Mouse (Mus musculus) hindbrain, postnatal 0 days (tissue): ENCODE results near the gene Ado. TPM values are rescaled to one million over a fixed set of nuclear protein-coding genes. Genes with fewer than 3 reads are reported as not detected.

ENCODE experiments used
- ATAC-seq: fragments of 200-750 bp; cut with Nextera tagmentation; 2 replicates; pipeline ENCODE4 v1.8.0; 2017; ENCODE audit warnings: mild to moderate bottlenecking, moderate TSS enrichment, moderate library complexity
- DNase-seq: peaks from one replicate; pipeline ENCODE4 v3.0.0-alpha.2; 2015; ENCODE audit warnings: low spot score
- H3K27ac ChIP-seq: fragments of 300-500 bp; sonication (generic); 2 replicates; pipeline ENCODE4 v1.5.1; 2014; ENCODE audit warnings: mild to moderate bottlenecking
- H3K27me3 ChIP-seq: fragments of 300-500 bp; sonication (generic); 2 replicates; pipeline ENCODE4 v1.6.1; 2014; ENCODE audit warnings: low read length, mixed read lengths; ENCODE audit not compliant: insufficient read depth
- H3K36me3 ChIP-seq: fragments of 300-500 bp; sonication (generic); 2 replicates; pipeline ENCODE4 v1.6.1; 2014; ENCODE audit warnings: low read length, mixed read lengths; ENCODE audit not compliant: insufficient read depth
- H3K4me1 ChIP-seq: fragments of 300-500 bp; sonication (generic); 2 replicates; pipeline ENCODE4 v1.6.1; 2014; ENCODE audit warnings: antibody characterized with exemption, low read length, mixed read lengths; ENCODE audit not compliant: insufficient read depth
- H3K4me2 ChIP-seq: fragments of 300-500 bp; sonication (generic); 2 replicates; pipeline ENCODE4 v1.6.1; 2014; ENCODE audit warnings: low read depth, mild to moderate bottlenecking, low read length, moderate library complexity, mixed read lengths
- H3K4me3 ChIP-seq: fragments of 300-500 bp; sonication (generic); 2 replicates; pipeline ENCODE4 v1.5.1; 2014; ENCODE audit warnings: low read length
- H3K9ac ChIP-seq: fragments of 300-500 bp; sonication (generic); replicated peaks from 2 replicates; pipeline ENCODE4 v1.6.1; 2014; ENCODE audit warnings: mild to moderate bottlenecking, low read length, moderate library complexity, mixed read lengths
- H3K9me3 ChIP-seq: fragments of 300-500 bp; sonication (generic); 2 replicates; pipeline ENCODE4 v1.6.1; 2016; ENCODE audit warnings: low read length, mixed read lengths
- CTCF ChIP-seq: IDR thresholded peaks from 2 replicates; pipeline ENCODE4 v1.5.1; 2016; ENCODE audit warnings: antibody characterized with exemption, control low read depth, low read depth
- WGBS: fragments of 180-500 bp; shearing (Covaris S2); extraction: QIAGEN DNeasy Blood & Tissue Kit; methylation state at CpG from one replicate; pipeline ENCODE4 v1.1.7; 2014; 5-methylcytosine and 5-hydroxymethylcytosine counted together
- polyA plus RNA-seq: library from polyadenylated mRNA; unstranded; fragments of >200 nt; fragmentation: Nextera tagmentation; extraction: Ambion mirVana; gene quantifications from 2 replicates; pipeline ENCODE4 v1.2.1, GENCODE M21; 2015
- total RNA-seq: library from RNA; depleted of rRNA; stranded (reverse); fragments of >200 nt; gene quantifications from 2 replicates; pipeline ENCODE4 v1.2.3, GENCODE M21; 2014

Ado gene
- total and polyA plus RNA-seq, 2 experiments from 2014 or later: 64.8 to 70.4 TPM

DNA sequence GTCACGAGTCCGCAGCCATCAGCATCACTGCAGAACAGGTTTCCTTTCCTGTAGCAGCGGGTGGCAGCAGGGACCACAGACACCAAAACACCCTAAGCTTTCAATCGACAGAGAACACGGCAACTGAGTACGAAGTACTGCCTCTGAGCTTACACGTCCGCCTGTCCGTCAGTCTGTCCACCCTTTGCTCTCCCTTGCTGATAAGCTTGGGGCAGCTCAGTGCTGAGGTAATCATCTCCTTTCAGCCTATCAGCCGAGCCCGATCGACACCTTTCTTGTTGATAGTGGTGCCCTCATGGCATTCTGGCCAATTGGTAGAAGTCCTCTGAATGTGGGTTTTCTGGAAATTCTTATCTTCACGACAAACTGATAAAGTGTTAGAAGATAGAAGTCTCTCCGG, 22.7 kb upstream of the Ado start:
- ATAC-seq: no peak
- H3K36me3 ChIP-seq: no peaks in the 10 kb centered on the region
- no peak for TF ChIP-seq CTCF
- no peaks in the 10 kb centered on the region for H3K9me3 ChIP-seq
- H3K4me1 ChIP-seq: no peaks in the 10 kb centered on the region
- H3K27ac ChIP-seq: no peak overlapping the region
- no peak overlapping the region for H3K9ac ChIP-seq
- no peak overlapping the region for H3K4me2 ChIP-seq
- DNase-seq: no peak
- no peak overlapping the region for H3K4me3 ChIP-seq
- no peaks in the 10 kb centered on the region for H3K27me3 ChIP-seq
- 96% methylated on average over 14 of the region's 14 CpGs for WGBS

DNA sequence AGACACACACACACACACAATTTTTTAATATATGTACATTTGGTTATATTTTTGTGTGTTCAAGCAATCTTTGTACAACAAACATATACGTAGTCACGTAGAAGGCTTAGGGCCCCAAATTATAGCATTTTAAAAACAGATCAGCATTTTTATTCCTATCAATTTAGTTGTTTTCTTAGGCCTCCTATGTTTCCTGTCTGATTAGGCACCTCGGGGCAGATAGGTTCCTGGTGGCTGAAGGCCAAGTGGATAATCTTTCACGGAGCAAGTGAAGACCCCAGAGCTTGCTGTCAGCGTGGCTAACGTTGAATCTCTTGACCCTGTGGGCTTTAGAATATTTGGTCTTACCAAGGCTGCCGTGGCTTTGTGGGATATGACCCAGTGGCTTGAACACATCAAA, 20.8 kb upstream of the Ado start:
- ATAC-seq (no peak), DNase-seq (no peak)
- H3K9ac ChIP-seq: no peak overlapping the region
- no peak overlapping the region for H3K27ac ChIP-seq
- no peak overlapping the region for H3K4me2 ChIP-seq
- no peak for TF ChIP-seq CTCF
- H3K4me3 ChIP-seq: no peak overlapping the region
- no peaks in the 10 kb centered on the region for H3K9me3 ChIP-seq
- no peaks in the 10 kb centered on the region for H3K27me3 ChIP-seq
- 75% methylated on average over 7 of the region's 7 CpGs for WGBS
- H3K36me3 ChIP-seq: no peaks in the 10 kb centered on the region
- H3K4me1 ChIP-seq: no peaks in the 10 kb centered on the region

DNA sequence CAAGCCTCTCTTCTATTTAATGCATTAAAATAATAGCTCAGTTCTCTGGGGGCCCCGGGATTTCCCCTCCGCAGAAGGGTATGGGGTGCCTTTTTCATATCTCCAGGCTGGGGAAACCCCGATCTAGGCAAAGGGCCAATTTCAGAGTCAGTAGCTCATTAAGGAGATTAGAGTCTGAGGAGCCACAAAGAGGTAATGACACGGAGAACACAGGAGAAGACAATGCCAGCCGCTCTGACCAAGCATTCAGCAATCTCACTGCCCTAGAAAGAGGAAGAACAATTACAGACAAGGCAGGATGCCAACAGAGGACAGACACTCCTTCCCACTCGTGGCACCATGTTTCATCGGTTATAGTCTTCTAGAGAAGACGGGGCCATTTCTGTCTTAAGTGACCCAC, 17.3 kb upstream of the Ado start:
- no peak overlapping the region for H3K4me2 ChIP-seq
- WGBS: 36% methylated on average over 8 of the region's 8 CpGs
- no peak overlapping the region for H3K27ac ChIP-seq
- no peaks in the 10 kb centered on the region for H3K36me3 ChIP-seq
- ATAC-seq (no peak), DNase-seq (peak; percentile 40)
- TF ChIP-seq CTCF: no peak
- H3K27me3 ChIP-seq: no peaks in the 10 kb centered on the region
- H3K4me1 ChIP-seq: no peaks in the 10 kb centered on the region
- no peak overlapping the region for H3K4me3 ChIP-seq
- H3K9me3 ChIP-seq: no peaks in the 10 kb centered on the region
- no peak overlapping the region for H3K9ac ChIP-seq

DNA sequence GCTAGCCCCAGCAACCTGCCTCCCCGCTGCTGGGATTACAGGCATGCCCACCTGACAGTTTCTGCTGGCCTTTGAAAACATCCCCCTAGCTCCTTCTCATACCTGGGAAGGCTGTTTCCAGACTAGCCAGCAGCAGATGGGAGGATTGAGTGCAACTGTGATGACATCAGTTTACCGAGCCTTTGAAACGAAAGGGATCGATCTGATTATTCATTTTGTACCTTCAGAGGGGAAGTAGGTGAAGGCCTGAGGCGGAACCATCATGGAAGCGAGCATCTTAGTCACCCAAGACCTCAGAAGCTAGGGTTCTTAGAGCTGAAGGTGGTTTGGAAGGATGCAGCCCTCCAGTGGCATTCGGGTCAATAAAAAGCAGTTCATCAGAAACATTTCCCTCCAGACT, 15.8 kb upstream of the Ado start:
- no peak overlapping the region for H3K4me3 ChIP-seq
- no peak for DNase-seq
- H3K9ac ChIP-seq: no peak overlapping the region
- no peak overlapping the region for H3K27ac ChIP-seq
- no peaks in the 10 kb centered on the region for H3K27me3 ChIP-seq
- H3K9me3 ChIP-seq: no peaks in the 10 kb centered on the region
- TF ChIP-seq CTCF: no peak
- no peak overlapping the region for H3K4me2 ChIP-seq
- no peak for ATAC-seq
- no peaks in the 10 kb centered on the region for H3K4me1 ChIP-seq
- WGBS: 95% methylated on average over 7 of the region's 7 CpGs
- H3K36me3 ChIP-seq: no peaks in the 10 kb centered on the region

GRCm38 (mm10) chr10:67561185-67561584, 12.4 kb upstream of the Ado start:
- no peak overlapping the region for H3K27ac ChIP-seq
- 73% methylated on average over 1 of the region's 1 CpGs for WGBS
- H3K9me3 ChIP-seq: no peaks in the 10 kb centered on the region
- ATAC-seq: no peak
- no peaks in the 10 kb centered on the region for H3K4me1 ChIP-seq
- H3K4me2 ChIP-seq: no peak overlapping the region
- H3K9ac ChIP-seq: no peak overlapping the region
- no peaks in the 10 kb centered on the region for H3K27me3 ChIP-seq
- H3K4me3 ChIP-seq: no peak overlapping the region
- TF ChIP-seq CTCF: no peak
- no peaks in the 10 kb centered on the region for H3K36me3 ChIP-seq
- no peak for DNase-seq

DNA sequence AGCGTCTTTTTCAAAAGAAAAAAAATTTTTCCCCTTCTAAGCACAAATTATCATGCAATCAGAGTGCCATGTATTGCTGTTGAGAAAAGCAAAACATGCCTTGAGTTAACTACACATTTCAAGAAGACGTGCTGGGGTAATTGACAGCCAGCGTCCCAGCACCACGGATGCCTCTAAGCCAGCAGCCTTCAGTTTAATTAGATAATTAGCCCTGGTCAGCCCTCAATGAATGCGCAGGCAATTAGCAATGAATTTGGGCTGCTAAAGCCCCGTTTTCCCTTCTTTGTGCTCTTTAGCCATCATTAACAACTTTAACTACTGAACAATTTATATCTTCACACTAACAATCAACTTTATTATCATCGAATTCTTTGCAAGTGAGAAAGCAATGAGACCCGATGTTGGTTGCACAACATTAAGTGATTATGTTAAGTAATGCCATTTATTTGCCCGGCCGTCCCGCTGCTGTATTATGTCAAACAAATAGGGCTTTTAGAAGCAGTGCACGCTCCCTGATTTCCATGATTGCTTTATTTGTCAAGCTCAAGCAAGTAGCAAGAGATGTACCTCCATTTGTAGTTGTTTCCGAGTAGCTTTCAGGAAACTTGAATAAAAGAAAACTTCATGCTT, 11.1 kb upstream of the Ado start:
- Histone ChIP-seq H3K4me3 (no peak overlapping the region), H3K9ac (no peak overlapping the region), H3K27ac (no peak overlapping the region), H3K36me3 (no peaks in the 10 kb centered on the region), H3K27me3 (no peaks in the 10 kb centered on the region), H3K9me3 (no peaks in the 10 kb centered on the region), H3K4me1 (no peaks in the 10 kb centered on the region), H3K4me2 (peak overlapping the region; percentile 21; the same call in 1 of the 2 replicates)
- TF ChIP-seq CTCF: no peak
- ATAC-seq (no peak), DNase-seq (peak; percentile 24)
- WGBS: 25% methylated on average over 13 of the region's 13 CpGs

GRCm38 (mm10) chr10:67558053-67558452, 9.3 kb upstream of the Ado start:
- TF ChIP-seq CTCF: no peak
- DNase-seq (no peak), ATAC-seq (no peak)
- 86% methylated on average over 4 of the region's 4 CpGs for WGBS
- no peak overlapping the region for H3K4me3 ChIP-seq
- H3K4me2 ChIP-seq: no peak overlapping the region
- no peak overlapping the region for H3K27ac ChIP-seq
- no peaks in the 10 kb centered on the region for H3K9me3 ChIP-seq
- H3K4me1 ChIP-seq: no peaks in the 10 kb centered on the region
- no peak overlapping the region for H3K9ac ChIP-seq
- H3K27me3 ChIP-seq: no peaks in the 10 kb centered on the region
- H3K36me3 ChIP-seq: no peaks in the 10 kb centered on the region
